Mouse (Mus musculus) naive thymus-derived CD4-positive, alpha-beta T cell, adult 2 months (primary cell): ENCODE results near the gene Gmeb1.
A peak's percentile ranks its signal among the peaks of the same experiment; 100 is the strongest.
"Not testable (repeated sequence)": the region's sequence is repeated elsewhere in the genome, so short reads cannot be mapped to it uniquely, and the experiment has no call there.

Experiments used
- DNase-seq: peaks from one replicate; pipeline ENCODE4 v3.0.0-alpha.2; 2011; ENCODE audit warnings: low read depth

Gene Gmeb1

GRCm38 (mm10) chr4:132261514-132262357, at the start of gene Gmeb1:
Gene Gmeb1, minus strand, starts transcription at chr4:132261602.
- DNase-seq, result peak; percentile 78

DNA sequence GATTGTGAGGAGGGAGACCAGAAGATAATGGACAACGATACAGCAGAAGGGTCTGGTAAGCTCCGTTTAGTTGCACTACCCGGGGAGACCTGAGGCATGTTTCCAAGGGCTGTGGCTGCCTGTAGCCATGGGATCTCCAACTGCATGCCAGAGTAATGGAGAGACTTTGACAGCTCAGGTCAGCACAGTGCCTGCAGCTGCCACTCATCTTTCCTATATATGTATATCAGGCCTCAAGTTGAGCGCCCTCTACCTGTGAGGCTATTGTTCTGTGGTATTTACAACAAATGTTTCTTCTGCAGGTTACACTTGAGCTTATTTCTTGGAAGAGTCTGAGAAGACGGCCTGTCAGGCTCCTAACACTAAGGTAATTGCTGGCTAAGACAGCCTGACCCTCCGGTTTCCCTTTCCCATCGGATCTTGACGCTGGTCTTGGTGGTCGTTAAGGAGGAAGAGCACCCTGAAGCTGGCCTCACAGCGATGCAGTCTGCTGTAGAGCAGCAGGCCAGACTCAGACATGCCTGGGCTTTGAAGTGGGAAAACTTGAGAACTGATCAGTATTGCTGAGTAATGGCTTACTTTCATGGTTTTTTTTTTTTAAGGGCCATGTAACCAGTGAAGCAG, 48.6 kb upstream of the Gmeb1 start:
- peak; percentile 88 for DNase-seq

- peak; percentile 61 for DNase-seq
Measured at GRCm38 (mm10) chr4:132309140-132309848, 47.9 kb upstream of the Gmeb1 start.

- peak; percentile 93 for DNase-seq
Measured at GRCm38 (mm10) chr4:132308437-132309139, 47.2 kb upstream of the Gmeb1 start.

GRCm38 (mm10) chr4:132306004-132306403, 44.6 kb upstream of the Gmeb1 start:
- DNase-seq, result no peak

GRCm38 (mm10) chr4:132305276-132305675, 43.9 kb upstream of the Gmeb1 start:
- no peak for DNase-seq

DNA sequence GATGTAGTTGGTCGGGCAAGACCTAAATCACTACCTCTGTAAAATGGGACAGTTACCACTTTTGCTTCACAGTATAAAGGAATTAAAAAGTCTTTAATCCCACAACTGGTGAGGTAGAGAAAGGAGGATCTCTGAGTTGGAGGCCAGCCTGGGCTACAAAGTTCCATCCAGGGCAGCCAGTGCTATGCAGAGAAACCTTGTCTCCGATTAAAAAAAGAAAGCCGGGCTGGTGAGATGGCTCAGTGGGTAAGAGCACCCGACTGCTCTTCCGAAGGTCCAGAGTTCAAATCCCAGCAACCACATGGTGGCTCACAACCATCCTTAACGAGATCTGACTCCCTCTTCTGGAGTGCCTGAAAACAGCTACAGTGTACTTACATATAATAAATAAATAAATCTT, 42.1 kb upstream of the Gmeb1 start:
- not testable (repeated sequence) for DNase-seq

- peak; percentile 69 for DNase-seq
Measured at GRCm38 (mm10) chr4:132302939-132303479, 41.6 kb upstream of the Gmeb1 start, which contains the start of gene Rab42. Gene Rab42, minus strand, starts transcription at chr4:132303385.

- DNase-seq, result peak; percentile 50
Measured at GRCm38 (mm10) chr4:132301965-132302938, 40.9 kb upstream of the Gmeb1 start.

DNA sequence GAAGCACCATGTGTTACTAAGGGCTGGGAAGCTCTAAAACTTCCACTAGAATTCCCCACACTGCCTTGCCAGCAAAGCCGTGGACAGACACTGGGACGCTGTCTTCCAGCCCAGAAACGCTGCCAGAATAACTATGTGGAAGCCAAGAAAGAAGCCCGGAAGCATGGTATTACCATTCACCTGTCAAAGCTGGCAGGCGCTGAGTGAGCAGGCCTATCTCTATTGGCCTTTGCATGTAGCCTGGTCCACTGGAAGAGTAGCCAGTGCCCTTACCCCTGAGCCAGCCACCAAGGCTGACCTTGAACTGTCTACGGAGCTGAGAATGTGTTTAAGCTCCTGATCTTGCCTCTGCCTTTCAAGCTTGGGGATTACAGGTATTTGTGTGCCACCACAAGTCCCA, 40.1 kb upstream of the Gmeb1 start:
- DNase-seq, result no peak

GRCm38 (mm10) chr4:132299849-132300248, 38.4 kb upstream of the Gmeb1 start:
- no peak for DNase-seq

GRCm38 (mm10) chr4:132295696-132296390, 34.4 kb upstream of the Gmeb1 start:
- no peak for DNase-seq

- DNase-seq, result no peak
Measured at GRCm38 (mm10) chr4:132293682-132294240, 32.4 kb upstream of the Gmeb1 start.

- DNase-seq, result no peak
Measured at GRCm38 (mm10) chr4:132292988-132293387, 31.6 kb upstream of the Gmeb1 start.

GRCm38 (mm10) chr4:132291624-132292335, 30.4 kb upstream of the Gmeb1 start:
- no peak for DNase-seq

DNA sequence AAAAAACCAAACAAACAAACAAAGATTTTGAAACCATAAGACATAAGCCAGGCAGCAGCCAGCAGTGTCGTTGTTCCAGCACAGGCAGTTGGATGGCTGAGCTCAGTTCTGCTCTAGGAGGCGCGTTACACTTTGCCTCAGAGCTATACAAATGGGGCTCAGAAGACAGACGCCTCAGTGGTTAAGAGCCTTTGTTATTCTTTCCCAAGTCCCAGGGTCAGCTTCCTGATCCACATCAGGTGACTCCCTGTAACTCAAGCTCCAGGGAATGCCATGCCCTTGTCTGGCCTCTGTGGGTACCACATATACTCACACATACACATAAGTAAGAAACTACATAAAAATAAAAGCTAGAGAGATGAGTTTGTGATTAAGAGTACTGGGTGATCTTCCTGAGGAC, 29.7 kb upstream of the Gmeb1 start:
- no peak for DNase-seq

- DNase-seq, result not testable (repeated sequence)
Measured at GRCm38 (mm10) chr4:132288840-132289239, 27.4 kb upstream of the Gmeb1 start.

- no peak for DNase-seq
Measured at GRCm38 (mm10) chr4:132275949-132276348, 14.5 kb upstream of the Gmeb1 start.
